Mouse (Mus musculus): ENCODE measurements around the gene Cish.

Gene Cish

DNA sequence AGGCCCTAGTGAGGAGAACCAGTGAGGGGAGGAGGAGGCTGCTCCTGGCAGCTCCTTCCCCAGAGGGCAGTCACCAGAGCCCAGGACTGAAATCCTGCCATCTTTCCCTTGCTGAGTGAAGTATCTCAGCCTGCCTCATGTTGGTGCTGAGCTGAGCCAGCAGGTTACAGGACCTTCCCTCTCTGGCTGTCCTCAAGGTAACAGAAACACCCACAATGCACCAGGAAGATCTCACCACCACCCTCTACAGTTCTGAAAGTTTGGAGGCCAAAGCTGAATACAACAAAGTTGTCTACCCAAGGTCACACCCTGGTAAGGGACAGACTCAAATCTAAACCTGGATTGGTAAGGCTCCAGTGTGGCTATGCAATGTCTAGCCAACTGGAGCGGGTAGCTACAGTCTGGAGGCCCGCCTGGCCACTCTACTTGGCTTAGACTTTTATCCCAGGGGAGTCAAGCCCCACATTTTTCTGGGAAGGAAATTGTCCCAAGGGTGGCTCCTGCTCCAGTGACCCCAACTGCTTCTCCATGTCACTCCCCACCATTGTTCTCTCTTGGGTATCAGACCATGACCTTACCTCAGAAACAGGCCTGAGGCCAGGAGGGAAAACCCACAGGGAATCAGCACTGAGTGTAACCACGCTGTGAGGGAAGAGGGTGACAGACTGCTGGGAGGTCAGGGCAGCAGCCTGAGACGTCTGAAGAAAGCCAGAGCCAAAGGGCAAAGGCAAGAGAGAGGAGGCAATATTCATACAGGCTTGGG, 29.2 kb downstream of the Cish start:
- DNase-seq: no peak

DNA sequence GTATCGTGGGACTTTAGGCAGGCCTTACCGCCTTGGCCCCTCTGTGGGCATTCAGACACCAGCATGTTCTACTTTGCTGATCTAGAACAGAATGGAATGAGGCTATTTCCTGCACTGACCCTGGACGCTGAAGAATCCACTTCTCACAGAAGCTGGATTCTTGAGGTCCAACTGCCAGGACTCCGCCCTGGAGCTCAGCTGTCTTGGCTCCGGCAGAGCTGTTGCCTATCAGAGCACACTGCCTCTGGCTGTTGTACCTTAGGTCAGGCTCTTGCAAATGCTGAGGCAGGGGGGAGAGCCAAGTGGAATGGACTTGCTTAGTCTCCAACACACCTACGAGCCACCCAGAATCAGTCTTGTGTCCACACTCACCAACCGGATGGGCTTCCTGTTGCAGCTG, 30.1 kb downstream of the Cish start:
- DNase-seq: peak; percentile 39 to 69

DNA sequence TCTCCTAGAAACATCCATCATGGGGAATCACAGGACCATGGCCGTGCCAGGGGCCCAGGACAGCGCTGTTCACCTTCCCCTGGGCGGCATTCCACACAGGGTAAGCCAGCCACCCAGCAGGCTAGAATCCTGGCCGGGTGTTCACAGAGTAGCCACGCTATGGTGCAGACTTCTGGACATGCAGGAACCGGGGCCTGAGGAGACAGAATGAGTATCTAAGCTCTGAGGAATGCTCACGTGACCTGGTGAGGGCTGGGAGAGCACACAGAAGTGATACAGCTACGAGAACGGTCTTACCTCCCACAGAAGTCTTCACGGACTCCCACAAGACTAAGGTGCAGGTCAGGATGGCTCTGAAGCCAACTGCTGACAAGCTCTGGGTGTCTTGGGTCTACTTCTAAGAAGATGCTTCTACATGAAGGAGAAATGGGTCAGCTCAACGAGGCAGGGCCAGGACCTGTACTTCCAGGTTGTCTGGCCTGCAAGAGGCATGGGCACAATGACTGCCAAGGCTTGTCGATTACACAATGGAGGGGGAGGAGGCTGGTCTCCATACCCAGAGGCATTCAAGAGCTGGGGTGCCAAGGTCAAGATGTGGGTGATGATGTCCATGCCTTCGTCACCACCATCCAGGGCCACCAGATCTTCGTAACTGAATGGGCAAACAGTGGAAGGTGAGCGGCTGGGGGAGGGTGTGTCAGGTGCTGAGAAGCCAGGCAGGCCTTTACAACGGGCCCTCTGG, 32.2 kb downstream of the Cish start:
- DNase-seq: peak; percentile 72 to 84

DNA sequence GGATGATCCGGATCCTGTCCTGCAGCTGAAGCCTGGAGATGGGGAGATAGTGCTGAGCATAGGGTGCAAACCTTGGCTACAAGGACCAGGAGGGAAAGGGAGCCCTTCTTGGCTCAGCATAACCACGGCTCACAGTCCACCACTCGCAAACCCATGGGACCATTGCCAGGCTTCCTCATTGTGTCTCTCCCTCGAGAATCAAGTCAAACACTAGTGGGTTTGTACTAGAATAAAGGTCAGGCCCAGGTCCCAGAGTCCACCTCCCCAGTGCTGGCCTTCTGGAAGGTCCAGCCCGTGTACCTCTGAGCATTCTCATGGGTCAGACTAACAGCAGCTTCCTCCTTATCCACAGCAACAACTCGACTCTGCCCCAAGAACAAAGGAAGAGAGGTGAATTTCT, 35.0 kb downstream of the Cish start:
- DNase-seq: no peak

DNA sequence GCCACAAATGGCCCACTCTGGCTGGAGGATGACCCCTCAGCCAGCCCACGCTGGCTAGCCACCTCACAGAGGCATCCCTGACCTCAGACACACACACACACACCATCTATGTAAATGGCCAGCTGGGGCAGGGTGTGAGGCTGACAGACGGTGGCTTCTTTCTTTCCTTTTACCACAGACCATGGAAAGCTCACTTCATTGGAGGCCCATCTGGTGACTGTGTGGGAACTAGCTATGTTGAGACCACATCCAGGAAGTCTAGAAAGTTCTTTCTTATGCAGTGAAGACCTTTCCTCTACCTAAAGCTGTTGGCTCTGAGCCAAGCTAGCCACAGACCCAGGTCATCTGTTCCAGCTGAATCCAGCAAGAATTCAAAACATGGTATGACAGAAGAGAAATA, 37.9 kb downstream of the Cish start:
- no peak for DNase-seq

DNA sequence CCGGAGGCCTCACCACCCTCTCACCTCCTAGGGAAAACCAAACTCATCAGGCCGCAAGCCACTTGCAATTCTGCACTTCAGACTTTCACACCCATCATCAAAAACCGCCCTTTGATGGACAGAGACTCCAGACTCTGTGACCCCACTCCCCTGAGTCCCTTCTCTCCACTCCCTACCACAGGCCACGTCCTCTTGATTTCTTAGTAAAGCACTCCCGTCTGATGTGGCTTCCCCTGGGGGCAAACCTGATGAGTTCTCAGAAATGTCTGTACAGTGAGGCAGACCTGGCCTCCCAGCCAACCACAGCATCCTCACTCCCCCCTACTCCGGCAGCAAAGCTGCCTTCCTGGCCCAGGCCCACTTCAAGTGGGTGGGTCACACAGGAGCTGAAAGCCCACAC, 38.5 kb downstream of the Cish start:
- DNase-seq: no peak

DNA sequence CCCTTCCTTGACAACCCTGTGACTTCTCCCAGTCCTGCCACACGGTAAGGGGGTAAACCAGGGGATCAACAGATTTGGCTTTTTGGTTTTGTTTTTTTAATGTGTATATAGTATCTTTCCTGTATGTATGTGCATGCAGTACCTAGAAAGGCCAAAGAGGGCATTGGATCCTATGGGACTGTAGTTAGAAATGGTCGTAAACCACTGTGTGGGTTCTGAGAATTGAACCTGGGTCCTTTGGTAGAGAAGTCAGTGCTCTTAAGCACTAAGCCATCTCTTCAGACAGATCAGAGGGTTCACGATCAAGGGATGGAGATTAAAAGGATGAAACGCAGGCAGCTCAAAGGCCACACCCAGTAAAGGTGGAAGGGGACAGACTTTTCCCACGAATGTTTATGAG, 39.2 kb downstream of the Cish start:
- no peak for DNase-seq

DNA sequence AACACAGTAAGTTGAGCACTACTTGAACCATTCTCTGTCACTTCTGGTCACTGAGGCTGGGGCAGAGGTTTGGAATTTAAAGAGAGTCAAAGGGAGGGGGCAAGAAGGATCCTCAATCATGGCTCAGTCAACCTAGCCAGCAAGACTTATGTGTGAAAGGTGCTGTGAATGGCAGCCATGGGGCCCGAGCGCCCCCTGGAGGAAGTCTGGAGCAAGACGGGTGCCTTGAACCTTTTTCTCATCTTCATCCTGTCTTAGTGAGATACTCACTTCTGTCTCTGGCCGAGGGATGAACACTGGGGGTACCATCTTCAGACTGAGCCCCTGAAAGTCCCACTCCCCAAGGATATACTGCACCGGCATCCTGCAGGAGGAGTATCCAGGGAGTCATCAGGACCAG, 40.1 kb downstream of the Cish start:
- DNase-seq: peak; percentile 73 to 84

DNA sequence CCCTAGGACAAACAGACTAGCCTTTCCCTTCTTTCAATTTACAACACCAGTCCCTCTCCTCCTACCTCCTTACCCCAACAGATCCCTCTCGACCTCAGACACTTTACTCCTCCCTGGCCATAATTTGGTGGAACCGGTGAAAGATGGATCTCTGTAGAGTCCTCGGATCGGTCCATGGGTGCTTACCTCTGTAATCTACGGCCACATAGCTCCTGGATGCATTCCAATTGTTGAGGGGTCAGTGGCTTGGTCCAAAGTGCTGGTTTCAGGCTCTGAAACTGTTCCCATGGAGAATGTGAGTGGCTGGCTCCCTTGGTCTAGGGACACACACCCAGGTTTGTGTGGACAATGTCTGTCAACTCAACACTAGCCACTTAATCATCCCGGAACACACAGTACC, 40.6 kb downstream of the Cish start:
- DNase-seq: no peak

DNA sequence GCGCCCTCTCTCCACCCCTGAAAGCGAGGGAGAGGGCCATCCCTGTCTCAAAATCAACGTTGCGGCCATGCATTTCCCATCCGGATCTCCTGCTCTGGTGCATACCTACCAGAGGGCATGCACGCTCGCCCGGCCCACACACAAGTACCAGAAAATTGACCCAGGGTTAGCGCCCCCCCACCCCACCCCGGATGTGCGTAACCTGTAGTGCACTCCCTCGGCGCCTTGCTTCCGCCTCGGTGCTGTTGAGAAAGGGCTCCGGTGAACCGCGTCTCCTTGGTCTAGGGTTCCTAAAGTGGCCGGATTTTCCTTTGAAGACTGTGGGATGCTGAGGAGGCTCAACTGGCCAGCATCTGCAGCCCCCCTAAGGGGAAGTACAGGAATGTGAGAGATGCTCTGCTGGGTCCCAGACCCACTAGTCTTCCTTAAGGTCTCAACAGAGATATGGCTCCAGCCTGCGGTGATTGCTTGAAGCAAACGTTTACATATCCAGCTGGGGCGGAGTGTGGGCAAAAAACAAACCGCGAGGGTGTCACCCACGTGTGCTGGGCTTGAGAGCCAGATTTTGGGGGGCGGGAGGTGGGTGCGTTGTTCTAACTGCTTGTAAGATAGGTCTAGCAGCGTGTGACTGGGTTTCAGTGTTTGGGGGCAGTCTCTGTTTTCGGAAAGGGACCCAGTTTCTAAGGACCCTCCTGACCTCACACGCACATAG, 42.5 kb downstream of the Cish start, which contains the start of gene Hemk1:
TSS of gene Hemk1 (minus strand) at position 179 of the 712 bp plus-strand sequence.
- peak; percentile 85 to 86 for DNase-seq

DNA sequence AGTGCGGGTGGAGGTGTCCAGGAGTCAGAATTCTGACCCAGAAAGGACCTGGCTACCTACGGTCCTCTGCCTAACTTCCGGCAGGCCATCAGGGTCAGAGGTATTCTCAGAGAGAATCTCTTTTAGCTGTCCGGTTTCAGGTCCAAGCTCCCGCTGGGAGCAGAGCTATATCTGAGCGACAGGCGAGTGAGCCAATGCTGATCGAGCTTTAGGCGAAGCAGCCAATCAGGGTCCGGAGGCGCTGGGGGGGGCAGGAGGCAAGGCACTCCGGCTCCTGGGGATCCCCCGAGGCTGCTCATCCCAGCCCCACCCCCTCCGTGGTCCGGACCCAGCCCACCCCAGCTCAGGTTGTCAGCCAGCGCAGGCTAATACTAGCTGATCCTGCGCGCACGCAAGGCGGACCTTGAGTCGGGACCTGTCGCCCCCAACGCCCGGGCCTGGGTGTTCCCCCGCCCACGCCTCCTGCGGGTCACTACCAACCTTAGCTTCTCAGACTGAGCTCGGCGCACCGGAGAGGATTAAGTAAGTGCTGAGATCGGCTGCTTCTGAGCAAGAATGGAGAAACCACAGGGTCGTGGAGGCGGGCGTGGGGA, 44.5 kb downstream of the Cish start, which contains the start of gene 6430571L13Rik:
TSS of gene 6430571L13Rik (plus strand) at position 336 of the 593 bp plus-strand sequence.
- peak; percentile 94 for DNase-seq

DNA sequence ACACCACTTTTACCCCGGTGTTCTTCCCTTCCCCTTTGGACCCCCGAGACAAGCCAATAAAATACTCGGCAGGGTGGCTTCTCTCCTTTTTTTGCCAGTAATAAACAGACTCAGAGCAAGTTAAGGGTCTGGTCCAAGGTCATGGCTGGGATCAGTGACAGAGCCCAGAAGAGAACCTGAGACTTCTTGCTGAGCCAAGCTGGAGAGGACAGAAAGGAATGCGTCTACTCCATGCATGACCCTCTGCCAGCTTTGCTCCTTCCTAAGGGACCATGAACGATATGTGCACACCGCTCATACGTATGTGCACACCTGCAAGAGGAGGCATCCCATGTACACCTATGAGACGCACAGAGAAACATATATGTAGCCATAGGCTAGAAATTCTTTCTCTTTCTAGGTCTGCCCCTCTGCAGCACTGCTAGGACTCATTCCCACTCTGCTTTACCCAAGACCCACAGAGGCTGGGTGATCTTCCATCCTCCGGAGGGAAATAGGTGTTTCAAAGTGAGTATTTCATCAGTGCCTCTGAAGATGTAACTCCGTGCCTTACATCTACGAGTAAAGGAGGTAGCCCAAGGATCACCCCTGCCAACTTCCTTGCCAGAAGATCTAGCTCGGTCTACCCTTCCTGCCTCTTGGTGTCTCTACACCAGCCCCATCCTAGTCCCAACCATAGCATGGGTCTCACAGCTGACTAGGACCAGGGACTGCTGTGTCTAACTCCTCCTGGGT, 45.3 kb downstream of the Cish start:
- no peak for DNase-seq

DNA sequence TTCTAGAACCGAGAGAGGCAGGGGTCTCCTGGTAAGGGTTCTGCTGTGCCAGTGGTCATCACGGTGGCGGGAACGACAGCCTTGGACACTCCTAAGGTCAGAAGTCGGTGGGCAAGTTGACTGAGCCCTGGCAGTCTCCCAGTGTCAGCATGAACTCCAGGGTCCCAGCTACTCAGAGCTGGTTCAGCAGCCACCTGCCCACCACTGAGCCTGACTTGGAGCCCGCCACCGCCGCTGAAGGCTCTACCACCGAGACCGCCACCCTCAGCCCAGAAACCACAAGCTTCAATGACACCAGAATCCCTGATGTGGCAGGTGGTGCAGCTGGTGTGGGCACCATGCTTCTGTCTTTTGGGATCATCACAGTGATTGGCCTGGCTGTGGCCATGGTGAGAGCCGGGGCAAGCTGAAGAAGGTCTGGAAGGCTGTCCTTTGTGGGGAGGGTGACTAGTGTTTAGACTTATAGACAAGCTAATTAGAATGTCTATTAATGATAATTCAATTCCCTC, 46.4 kb downstream of the Cish start:
- DNase-seq: no peak

DNA sequence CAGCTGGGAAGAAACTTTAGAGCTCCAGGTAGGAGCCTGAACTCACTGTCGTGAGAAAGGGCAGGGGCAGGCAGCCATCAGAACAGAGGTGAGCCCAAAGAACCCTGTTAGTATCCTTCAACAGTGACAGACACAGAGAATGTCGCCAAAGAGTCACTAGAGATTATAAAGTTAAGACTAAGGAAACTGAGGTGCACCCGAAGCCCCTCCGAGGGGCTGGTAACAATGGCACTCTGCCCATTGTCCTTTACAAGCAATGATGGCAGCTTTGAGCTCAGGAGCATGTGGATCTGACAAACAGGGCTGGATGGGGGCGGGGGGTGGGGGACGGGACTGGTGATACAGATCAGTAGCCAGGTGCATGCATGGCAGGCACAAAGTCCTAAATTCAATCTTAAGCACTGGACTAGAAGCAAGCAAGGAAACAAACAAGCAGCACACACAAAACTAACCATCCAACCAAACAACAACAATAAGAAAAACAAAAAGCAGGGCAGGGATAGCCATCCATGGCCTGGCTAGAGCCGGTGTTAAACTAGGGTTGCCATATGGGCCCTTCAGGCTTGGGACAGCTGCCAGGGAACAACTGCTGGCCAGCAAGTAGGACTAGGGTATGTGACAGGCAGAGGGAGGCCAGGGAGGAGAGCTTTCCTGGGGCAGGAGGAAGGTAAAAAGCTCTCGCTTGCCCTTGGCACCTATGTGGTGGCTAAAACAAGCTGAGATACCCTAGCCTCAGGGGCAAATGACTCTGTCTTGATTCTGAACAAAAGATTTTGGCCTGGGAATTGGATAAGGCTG, 47.5 kb downstream of the Cish start:
- no peak for DNase-seq

DNA sequence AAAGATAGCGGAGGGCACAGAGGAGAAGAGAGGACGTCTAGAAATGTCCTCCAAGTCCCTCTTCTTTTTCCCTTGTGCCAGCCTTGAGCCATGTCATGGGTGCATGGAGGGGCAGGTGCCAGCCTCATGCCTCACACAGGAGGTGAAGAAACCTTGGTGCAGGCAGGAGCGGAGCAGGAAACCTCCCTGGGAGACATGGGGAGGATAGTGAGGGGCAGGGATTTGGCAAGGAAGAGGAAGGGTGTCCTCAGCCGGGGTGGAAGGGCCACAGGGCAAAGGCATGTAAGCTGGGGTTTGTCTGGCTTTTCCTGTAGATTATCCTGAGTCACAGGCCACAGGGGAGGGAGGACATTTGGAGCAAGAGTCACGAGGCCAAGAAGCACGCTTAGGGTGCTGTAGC, 48.2 kb downstream of the Cish start:
- no peak for DNase-seq

DNA sequence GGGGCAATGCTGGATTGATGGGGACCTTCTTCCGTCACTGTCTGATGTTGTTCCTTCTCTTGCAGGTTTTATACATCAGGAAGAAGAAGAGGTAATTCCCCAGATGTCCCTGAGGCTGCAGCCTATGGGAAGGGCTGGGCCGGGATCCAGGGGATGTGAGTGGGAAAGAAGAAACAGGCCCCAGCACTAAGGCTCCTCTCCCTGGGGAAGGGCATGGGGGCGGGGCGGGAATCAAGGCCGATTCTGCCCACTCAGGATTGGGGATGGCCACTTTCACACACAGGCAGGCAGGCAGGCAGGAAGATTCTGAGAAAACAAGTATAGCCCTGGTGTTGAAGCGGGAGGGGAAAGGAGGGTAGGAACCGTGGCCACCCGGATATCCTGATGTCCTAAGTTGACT, 50.3 kb downstream of the Cish start:
- DNase-seq: no peak

DNA sequence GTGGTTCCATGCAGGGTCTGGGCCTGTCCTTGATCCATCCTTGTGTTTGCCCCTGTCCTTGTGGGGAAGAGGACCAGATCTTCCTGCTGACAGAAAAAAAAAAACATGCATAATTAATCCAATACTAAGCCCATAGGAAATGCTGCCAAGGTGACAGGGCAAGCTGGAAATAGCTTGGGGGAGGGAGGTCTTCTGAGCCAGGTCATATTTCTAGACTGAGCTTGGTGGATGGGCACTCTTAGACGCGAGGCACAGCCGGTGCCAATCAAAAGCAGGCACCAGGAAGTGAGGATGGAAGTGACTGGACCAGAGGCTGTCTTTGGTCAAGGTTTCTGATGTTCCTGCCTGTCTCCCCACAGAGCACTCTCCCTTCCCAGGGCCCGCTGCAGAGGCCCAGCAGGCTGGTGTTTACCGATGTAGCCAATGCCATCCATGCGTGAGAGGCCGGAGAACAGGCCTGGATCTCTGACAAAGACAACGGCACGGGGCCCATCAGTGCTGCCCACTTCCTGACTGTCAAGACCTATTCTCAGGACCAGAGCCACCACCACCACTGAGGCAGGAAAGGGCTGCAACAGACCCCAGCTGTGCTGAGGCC, 51.9 kb downstream of the Cish start:
- DNase-seq: no peak

DNA sequence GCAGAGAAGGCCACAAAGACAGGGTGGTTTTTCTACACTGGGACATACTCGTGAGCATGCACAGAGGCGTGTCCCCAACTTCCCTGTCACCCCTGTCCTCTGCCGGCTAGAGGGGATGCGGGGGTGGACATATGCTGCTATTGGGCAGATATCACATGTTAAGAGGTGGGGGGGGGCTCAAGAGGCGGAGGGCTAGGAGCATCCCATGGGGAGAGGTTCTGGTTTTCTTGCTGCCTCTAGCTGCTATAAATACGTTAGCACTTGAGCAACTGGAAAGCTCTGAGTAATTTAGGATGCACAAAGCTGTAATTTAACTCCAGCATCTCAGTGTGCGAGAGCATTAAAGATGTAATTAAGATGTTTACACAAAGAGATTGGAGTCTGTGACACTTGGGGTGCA, 53.5 kb downstream of the Cish start:
- DNase-seq: no peak
